Mouse (Mus musculus): ENCODE data around the gene Lipc. TPM values are rescaled to one million over a fixed set of nuclear protein-coding genes. Genes with fewer than 3 reads are reported as not detected.

Gene Lipc
- polyA plus RNA-seq, 1 experiment from 2014 or later = 15.0 TPM

DNA sequence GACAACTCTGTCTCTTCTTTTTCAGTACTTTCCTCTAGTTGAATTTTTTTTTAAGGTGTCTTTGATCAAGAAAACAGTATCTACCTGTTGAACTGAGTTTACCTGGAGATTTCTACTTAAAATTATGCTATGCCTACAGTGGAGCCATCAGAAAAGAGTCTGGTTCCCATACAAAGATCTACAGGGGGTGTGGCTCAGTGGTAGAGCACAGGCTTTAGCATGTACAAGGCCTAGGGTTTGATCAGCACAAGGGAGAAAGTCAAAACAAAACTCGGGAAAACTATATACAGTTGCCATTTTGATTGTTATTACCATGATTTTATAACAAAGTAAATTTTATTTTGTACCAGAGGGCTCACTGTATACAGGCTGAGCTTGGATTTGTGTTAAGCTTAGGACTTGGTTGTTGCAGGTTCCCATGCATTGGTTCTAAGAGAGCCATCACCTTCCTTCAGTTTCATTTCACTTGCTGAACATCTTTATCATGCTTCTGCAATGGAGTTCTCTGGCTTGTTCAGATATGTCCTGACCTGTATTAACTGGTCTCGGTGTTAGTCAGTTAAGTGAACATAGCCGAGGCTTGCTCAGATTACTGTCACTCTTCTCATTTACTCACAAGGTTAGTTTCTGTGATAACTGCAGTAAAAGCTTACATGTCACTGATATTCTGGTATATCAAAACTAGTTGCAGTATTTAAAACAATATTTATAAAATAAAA is 200.4 kb downstream of the Lipc start:
- Histone ChIP-seq H3K27me3 (replicated peaks; ENCODE audit: control insufficient read depth, insufficient read depth, low read length) (no peaks in the 10 kb centered on the region), H3K36me3 (ENCODE audit: control insufficient read depth, insufficient read depth, low read length) (peaks cover 14% of the 10 kb centered on the region), H3K9me3 (ENCODE audit: control insufficient read depth, low read length) (no peaks in the 10 kb centered on the region), H3K4me3 (ENCODE audit: low read depth, low read length) (no peak overlapping the region), H3K4me2 (no peak overlapping the region), H3K27ac (ENCODE audit: low read depth, low read length) (no peak overlapping the region), H3K4me1 (replicated peaks; ENCODE audit: control insufficient read depth, insufficient read depth, low read length) (no peaks in the 10 kb centered on the region; the same call in 1 of the 2 replicates), H3K9ac (ENCODE audit: low read depth, low read length) (no peak overlapping the region)
- WGBS = 65% methylated on average over 3 of the region's 3 CpGs
- ATAC-seq (replicated peaks; ENCODE audit: low FRiP score) (peak; percentile 39; the same call in 1 of the 2 replicates), DNase-seq (ENCODE audit: low spot score) (no peak)

Small RNAs within 50 kb of the gene (microRNA-seq; reads per million reads assigned to microRNA genes)
- not detected for gene Gm25149 (ENCODE audit: borderline number of aligned reads)

Other genes with a start within 250 kb of the Lipc start
- gene Aqp9, start 216.5 kb upstream of the Lipc start, polyA plus RNA-seq (2014; fragmentation: Nextera tagmentation; extraction: Ambion mirVana) = 13.6 and 15.2 TPM in 2 replicates